Mouse (Mus musculus): ENCODE results near the gene Kank2. TPM values are rescaled to one million over a fixed set of nuclear protein-coding genes. Genes with fewer than 3 reads are reported as not detected.
"Not testable (repeated sequence)": the region's sequence is repeated elsewhere in the genome, so short reads cannot be mapped to it uniquely, and the experiment has no call there.

Gene Kank2
- polyA plus RNA-seq, 1 experiment from 2014 or later = 21.3 TPM

DNA sequence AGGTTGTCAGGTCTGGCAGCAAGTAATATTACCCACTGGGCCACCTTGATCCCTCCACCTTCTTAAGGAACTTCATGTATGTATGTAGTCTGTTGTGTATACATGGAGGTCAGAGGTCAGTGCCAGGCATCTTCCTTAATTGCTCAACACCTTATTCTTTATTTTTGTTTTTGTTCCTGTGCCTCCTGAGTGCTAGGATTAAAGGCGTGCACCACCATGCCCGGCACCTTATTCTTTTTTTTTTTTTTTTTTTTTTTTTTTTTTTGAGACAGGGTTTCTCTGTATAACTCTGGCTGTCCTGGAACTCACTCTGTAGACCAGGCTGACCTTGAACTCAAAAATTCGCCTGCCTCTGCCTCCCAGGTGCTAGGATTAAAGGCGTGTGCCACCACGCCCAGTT lies 25.1 kb downstream of the Kank2 start:
- H3K4me3 ChIP-seq; H3K4me2 ChIP-seq (replicated peaks); H3K9ac ChIP-seq; H3K27me3 ChIP-seq; H3K9me3 ChIP-seq; H3K27ac ChIP-seq; ATAC-seq (ENCODE audit: low FRiP score, low read depth): not testable (repeated sequence)
- H3K4me1 ChIP-seq = peaks cover 16% of the 10 kb centered on the region
- 78% methylated on average over 5 of the region's 5 CpGs for WGBS
- peaks cover 90% of the 10 kb centered on the region for H3K36me3 ChIP-seq

DNA sequence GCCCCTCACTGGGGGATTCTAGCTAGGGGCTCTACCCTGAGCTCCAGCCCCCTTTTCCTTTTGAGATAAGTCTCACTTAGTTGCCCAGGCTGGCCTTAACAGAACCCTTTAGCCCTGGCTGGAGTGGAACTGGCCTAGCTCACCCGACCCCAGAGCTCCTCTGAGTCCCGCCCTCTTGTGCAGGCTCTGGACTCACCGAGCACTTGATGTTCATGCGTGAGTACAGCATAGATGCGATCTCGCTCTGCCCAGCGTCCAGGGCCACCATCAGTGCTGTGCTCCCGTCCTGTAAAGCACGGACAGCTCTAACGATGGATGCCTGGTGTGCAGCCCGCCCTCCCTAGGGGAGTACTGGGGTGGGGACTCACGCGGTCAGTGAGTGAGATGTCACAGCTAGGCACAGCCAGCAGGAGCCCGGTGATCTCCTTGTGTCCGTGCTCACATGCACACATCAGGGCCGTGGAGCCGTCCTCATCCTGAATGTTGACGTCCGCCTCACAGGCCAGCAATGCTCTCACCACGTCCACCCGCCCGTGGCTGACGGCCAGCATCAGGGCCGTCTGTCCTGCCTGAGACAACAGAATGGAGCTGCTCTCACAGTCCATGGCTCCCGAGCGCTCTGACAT lies 28.9 kb downstream of the Kank2 start:
- peak overlapping the region; percentile 31; the same call in 1 of the 2 replicates for H3K9ac ChIP-seq
- WGBS = 80% methylated on average over 26 of the region's 26 CpGs
- no peak overlapping the region for H3K4me2 ChIP-seq (replicated peaks)
- H3K4me1 ChIP-seq = peaks cover 28% of the 10 kb centered on the region
- H3K4me3 ChIP-seq = no peak overlapping the region
- peaks cover 67% of the 10 kb centered on the region for H3K36me3 ChIP-seq
- ATAC-seq (ENCODE audit: low FRiP score, low read depth) = peak; percentile 9; the same call in 1 of the 2 replicates
- H3K9me3 ChIP-seq = no peaks in the 10 kb centered on the region
- no peaks in the 10 kb centered on the region for H3K27me3 ChIP-seq
- peak overlapping the region; percentile 87; the same call in 1 of the 2 replicates for H3K27ac ChIP-seq

DNA sequence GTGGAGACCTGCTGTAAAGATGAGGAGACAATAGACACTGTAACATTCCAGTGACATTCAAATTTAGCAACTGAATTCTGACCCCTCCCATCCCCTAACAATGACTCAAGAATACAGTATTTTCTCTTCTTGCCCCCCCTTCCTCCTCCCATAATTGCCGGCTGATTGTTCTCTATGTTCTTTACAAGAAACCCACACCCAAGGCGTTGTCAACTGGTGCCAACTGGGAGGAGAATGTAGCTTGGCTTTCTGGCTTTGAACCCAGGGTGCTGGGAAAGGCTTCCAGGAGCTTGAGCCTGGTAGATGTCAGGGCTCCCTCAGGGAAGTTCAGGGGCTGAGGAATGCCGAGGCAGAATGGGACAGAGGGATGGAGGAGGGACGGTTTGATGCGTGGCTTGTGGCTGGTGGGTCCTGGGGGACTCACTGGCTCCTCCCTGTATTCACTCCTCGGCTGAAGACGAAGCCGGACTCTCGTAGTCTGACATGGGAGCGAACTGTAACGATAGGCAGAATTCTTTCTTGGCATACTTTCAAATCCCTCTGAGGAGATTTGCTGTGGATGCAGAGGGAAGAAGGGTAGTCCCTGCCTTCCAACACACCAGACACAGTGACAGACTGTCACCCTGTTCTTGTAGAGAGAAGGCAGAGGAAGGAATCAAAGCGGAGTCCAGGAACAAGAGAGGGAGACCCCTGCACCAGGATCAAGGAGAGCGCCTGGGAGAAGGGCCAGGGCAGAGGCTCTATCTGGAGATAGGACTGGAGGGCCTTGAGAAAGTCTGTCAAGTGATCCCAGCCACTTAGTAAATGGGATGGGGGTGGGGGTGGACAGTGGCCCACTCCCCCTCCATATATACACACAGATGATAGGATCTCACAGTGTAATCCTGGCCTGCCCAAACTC lies 29.8 kb downstream of the Kank2 start:
- H3K4me2 ChIP-seq (replicated peaks) = peak overlapping the region; percentile 17
- peak overlapping the region; percentile 87 for H3K27ac ChIP-seq

DNA sequence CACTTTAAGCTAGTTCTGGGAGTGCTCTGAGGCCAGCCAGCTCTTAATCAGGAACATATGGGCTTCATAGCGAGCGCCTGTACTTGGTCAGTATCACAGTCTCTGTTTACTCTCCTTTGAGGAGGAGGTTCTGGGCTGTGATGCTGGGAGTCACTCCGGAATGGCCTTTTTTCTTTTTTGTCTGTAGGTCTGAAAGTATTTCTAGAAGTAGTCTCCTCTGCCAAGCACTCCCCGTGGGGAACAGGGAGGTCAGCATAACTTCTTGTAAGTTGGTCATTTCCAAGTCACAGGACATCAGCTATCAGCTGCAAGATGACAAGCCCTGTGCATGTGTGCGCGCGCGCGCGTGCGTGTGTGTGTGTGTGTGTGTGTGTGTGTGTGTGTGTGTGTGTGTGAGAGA lies 30.6 kb downstream of the Kank2 start:
- Histone ChIP-seq H3K9me3 (no peaks in the 10 kb centered on the region), H3K36me3 (peaks cover 50% of the 10 kb centered on the region), H3K9ac (0 out of 2 replicates have a peak overlapping the region, but pooled peaks have one; percentile 1), H3K27me3 (no peaks in the 10 kb centered on the region), H3K4me2 (replicated peaks) (peak overlapping the region; percentile 17), H3K4me3 (no peak overlapping the region), H3K27ac (peak overlapping the region; percentile 87), H3K4me1 (peaks cover 28% of the 10 kb centered on the region)
- WGBS = 46% methylated on average over 11 of the region's 11 CpGs
- ATAC-seq (ENCODE audit: low FRiP score, low read depth) = peak; percentile 71

More for the DNA sequence above, 29.8 kb downstream of the Kank2 start:
- Histone ChIP-seq H3K4me3 (no peak overlapping the region), H3K9ac (0 out of 2 replicates have a peak overlapping the region, but pooled peaks have one; percentile 1), H3K4me1 (peaks cover 28% of the 10 kb centered on the region), H3K36me3 (peaks cover 58% of the 10 kb centered on the region), H3K9me3 (no peaks in the 10 kb centered on the region), H3K27me3 (no peaks in the 10 kb centered on the region)
- ATAC-seq (ENCODE audit: low FRiP score, low read depth) = 0 out of 2 replicates have a peak, but pooled peaks have one; percentile 16
- WGBS = 39% methylated on average over 13 of the region's 13 CpGs

DNA sequence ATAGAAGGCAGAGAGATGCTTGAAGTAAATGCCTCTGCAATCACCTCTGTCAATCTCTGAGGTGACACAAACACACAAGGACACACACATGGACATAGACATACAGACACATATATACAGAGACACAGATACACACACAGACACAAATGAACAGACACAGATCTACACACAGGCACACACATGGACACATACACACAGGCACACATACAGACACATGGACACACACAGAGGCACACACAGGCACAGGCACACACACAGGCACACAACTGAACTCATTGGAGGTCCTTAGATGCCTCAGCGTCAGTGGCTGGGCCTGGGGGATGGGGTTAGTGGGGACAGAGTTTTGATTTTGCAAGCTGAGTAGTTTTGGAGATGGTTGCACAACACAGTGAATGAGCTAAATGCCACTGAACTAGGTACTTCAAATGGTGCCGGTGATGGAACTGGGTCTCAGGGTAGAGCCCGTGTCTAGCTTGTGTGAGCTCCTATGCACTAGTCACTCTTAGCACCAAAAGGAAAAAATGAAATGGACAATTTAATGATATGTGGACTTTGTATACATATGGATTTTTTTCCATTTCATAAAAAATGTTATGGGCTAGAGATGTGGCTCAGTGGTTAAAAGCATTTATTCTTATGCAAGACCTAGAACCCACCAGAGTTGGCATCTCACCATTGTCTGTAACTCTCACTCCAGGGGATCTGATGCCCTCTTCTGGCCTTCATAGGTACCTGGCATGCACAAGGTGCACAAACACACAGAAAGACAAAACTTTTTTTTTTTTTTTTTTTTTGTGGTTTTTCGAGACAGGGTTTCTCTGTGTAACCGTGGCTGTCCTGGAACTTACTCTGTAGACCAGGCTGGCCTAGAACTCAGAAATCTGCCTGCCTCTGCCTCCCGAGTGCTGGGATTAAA lies 34.2 kb downstream of the Kank2 start:
- H3K9me3 ChIP-seq = no peaks in the 10 kb centered on the region
- 96% methylated on average over 6 of the region's 6 CpGs for WGBS
- H3K4me1 ChIP-seq = peaks cover 28% of the 10 kb centered on the region
- no peak overlapping the region for H3K27ac ChIP-seq
- peaks cover 18% of the 10 kb centered on the region for H3K36me3 ChIP-seq
- H3K9ac ChIP-seq = no peak overlapping the region
- no peak overlapping the region for H3K4me2 ChIP-seq (replicated peaks)
- ATAC-seq (ENCODE audit: low FRiP score, low read depth) = no peak
- no peaks in the 10 kb centered on the region for H3K27me3 ChIP-seq
- H3K4me3 ChIP-seq = no peak overlapping the region

DNA sequence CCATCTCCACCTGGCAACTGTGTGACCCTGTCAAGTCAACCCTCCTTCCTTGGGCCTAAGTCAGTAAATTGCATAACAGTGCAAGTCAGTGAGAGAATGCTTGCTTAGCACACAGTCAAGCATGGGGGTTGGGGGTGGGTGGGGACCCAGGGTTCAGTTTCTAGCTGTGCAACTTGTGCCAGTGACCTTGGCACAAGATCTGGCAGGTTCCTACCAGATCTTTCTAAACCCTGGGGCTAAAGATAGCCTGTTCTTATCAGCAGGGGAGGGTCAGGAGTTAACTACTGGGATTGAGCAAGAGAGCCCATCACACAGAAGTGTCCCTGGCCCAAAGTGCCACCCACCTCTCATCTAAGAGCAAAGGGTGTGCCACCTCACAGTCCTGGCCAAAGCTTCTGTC lies 36.4 kb downstream of the Kank2 start:
- no peak overlapping the region for H3K9ac ChIP-seq
- H3K9me3 ChIP-seq = no peaks in the 10 kb centered on the region
- H3K4me1 ChIP-seq = peaks cover 16% of the 10 kb centered on the region
- H3K36me3 ChIP-seq = peaks cover 15% of the 10 kb centered on the region
- H3K27me3 ChIP-seq = no peaks in the 10 kb centered on the region
- H3K27ac ChIP-seq = no peak overlapping the region
- no peak for ATAC-seq (ENCODE audit: low FRiP score, low read depth)
- H3K4me2 ChIP-seq (replicated peaks) = no peak overlapping the region
- no peak overlapping the region for H3K4me3 ChIP-seq

DNA sequence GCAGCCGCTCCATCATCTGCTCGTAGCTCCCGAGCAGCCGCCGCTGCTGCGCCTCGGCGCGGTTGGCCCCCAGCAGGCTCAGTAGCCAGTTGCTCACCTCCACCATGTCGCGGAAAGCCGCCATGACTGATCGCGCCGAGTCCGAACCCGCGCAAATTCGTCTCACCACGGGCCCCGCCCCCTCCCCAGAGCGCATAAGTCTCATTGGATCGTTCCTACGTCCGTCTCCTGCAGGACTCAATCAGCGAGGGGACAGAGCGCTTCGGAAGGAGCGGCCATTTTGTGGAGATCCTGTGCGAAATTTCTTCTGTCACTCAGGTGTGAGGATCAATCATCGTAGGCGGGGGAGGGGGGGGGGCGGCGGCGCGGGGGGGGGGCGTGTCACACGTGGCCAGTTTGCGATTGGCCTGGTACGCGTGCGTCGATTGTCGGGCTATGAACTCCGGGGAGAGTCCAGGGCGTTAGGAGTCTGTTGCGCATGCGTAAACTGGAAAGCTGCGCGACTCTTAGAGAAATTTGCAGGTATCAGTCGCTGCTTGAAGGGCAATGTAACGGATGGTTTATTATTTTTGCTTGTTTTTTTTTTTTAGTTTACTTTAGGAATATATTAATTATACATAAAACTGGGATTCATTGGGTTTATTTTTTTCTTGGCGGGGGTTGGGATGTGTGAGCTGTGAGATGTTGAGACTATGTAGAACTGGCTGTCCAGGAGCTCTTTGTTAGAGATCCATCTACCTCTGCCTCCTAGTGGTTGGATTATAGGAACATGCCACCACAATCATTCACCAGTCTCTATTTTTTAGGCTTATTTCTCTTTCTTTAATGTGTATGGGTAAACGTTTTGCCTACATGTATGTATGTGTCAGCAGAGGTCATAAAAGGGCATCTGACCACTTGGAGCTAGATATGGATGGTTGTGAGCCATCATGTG lies 38.1 kb downstream of the Kank2 start, which contains the start of gene Spc24:
Spc24 (minus strand) TSS at position 149 of the 934 bp plus-strand sequence.
- no peaks in the 10 kb centered on the region for H3K27me3 ChIP-seq
- peak; percentile 95 for ATAC-seq (ENCODE audit: low FRiP score, low read depth)
- H3K9ac ChIP-seq = peak within 1 kb of the TSS; percentile 83
- WGBS = under 1% methylated on average over 49 of the region's 54 CpGs
- H3K36me3 ChIP-seq = peaks cover 24% of the 10 kb centered on the region
- H3K4me2 ChIP-seq (replicated peaks) = peak within 1 kb of the TSS; percentile 85
- H3K4me3 ChIP-seq = peak within 1 kb of the TSS; percentile 84
- H3K27ac ChIP-seq = peak within 1 kb of the TSS; percentile 75; the same call in 1 of the 2 replicates
- H3K9me3 ChIP-seq = no peaks in the 10 kb centered on the region
- peaks cover 16% of the 10 kb centered on the region for H3K4me1 ChIP-seq

DNA sequence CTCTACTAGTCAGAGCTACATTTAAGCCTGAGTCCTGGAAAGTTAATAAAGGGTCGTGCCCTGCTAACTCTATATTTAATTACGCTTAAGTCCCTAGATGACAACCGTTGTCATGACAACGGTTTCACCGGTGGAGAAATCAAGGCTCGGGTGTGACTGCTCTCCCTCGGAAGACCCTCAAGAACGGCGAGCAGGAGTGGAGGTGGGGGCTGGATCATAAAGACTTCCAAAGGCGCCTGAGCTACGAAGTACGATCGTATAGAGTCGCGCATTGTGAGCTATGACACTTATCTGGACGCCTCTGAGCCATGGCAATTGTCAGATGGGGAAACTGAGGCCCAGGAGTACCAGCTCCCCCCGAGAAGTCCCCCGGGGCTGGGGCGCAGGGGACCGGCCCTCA lies 38.8 kb downstream of the Kank2 start:
- peak overlapping the region; percentile 55; the same call in 1 of the 2 replicates for H3K27ac ChIP-seq
- no peaks in the 10 kb centered on the region for H3K9me3 ChIP-seq
- H3K9ac ChIP-seq = peak overlapping the region; percentile 83
- H3K4me2 ChIP-seq (replicated peaks) = peak overlapping the region; percentile 85
- ATAC-seq (ENCODE audit: low FRiP score, low read depth) = peak; percentile 11; the same call in 1 of the 2 replicates
- peaks cover 26% of the 10 kb centered on the region for H3K36me3 ChIP-seq
- H3K4me3 ChIP-seq = peak overlapping the region; percentile 84
- under 1% methylated on average over 20 of the region's 20 CpGs for WGBS
- H3K27me3 ChIP-seq = no peaks in the 10 kb centered on the region
- H3K4me1 ChIP-seq = peaks cover 16% of the 10 kb centered on the region

DNA sequence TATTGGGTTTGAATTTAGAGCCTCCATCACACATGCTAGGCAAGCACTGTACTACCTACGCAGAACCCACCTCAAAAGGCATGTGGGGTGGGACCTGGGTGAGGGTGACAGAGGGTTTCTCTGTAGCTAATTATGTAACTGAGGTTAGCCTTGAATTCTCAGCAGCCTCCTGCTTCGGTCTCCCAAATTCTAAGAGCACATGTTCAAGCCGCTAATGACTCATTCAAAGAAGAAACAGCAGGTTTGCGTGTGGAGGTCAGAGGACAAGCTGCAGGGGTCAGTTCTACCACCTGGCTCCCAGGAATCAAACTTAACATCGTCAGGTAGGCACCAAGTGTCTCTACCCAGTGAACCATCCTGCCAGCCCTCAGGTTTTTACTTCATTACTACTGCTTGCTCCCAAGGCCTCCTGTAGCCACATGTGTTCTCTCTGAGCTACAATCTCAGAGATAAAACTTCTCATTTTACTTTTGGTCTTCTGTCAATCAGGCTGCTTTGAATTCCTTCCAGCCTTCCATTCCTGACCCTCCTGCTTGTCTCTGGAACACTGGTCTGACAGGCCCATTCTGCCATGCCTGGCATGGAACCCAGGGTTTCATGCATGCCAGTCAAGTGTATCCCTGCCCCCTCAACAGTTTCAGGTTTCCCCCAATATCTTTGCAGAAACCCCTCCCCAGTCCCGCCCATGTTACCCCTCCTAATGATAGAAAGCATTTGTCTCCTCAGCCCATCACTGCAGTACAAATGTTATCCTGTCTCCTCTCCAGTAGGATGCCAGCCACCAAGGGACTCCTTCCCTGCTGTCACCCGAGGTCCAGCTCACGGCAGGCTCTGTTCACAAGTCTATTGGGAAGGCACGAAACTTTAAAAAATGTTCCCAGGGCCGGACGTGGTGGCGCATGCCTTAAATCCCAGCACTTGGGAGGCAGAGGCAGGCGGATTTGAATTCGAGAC lies 39.7 kb downstream of the Kank2 start:
- H3K4me1 ChIP-seq = peaks cover 22% of the 10 kb centered on the region
- no peaks in the 10 kb centered on the region for H3K9me3 ChIP-seq
- ATAC-seq (ENCODE audit: low FRiP score, low read depth) = no peak
- 49% methylated on average over 14 of the region's 14 CpGs for WGBS
- no peaks in the 10 kb centered on the region for H3K27me3 ChIP-seq
- H3K36me3 ChIP-seq = peaks cover 29% of the 10 kb centered on the region
- H3K9ac ChIP-seq = peak overlapping the region; percentile 83
- H3K4me3 ChIP-seq = peak overlapping the region; percentile 84
- H3K27ac ChIP-seq = no peak overlapping the region
- H3K4me2 ChIP-seq (replicated peaks) = peak overlapping the region; percentile 85

Measured in limb, embryonic 13.5 days (tissue).